Mouse (Mus musculus) thymus, adult 2 months (tissue): Measurements from ENCODE around the gene Med15. TPM values are rescaled to one million over a fixed set of nuclear protein-coding genes. Genes with fewer than 3 reads are reported as not detected.

Experiments used
- DNase-seq: peaks from one replicate; pipeline ENCODE4 v3.0.0; 2021
- H3K27ac ChIP-seq: fragments of 200-500 bp; 2 replicates; pipeline ENCODE4 v1.5.1; 2012; ENCODE audit warnings: low read length, control low read depth; ENCODE audit not compliant: control insufficient read depth, insufficient read depth
- H3K27me3 ChIP-seq: fragments of 200-500 bp; 2 replicates; pipeline ENCODE4 v1.6.1; 2012; ENCODE audit warnings: mild to moderate bottlenecking, low read length, moderate library complexity, mixed read lengths; ENCODE audit not compliant: control insufficient read depth, insufficient read depth
- H3K36me3 ChIP-seq: fragments of 200-500 bp; 2 replicates; pipeline ENCODE4 v1.6.1; 2012; ENCODE audit warnings: mild to moderate bottlenecking, low read length, moderate library complexity; ENCODE audit not compliant: control insufficient read depth, insufficient read depth
- H3K4me1 ChIP-seq: fragments of 200-500 bp; replicated peaks from 2 replicates; pipeline ENCODE4 v1.6.1; 2012; ENCODE audit warnings: low read length; ENCODE audit not compliant: control insufficient read depth, insufficient read depth
- H3K4me3 ChIP-seq: fragments of 200-500 bp; 2 replicates; pipeline ENCODE4 v1.5.1; 2012; ENCODE audit warnings: mild to moderate bottlenecking, low read length, control low read depth, moderate library complexity; ENCODE audit not compliant: control insufficient read depth, insufficient read depth
- CTCF ChIP-seq: fragments of 200-500 bp; IDR thresholded peaks from 2 replicates; pipeline ENCODE4 v1.5.1; 2012; ENCODE audit warnings: mild to moderate bottlenecking, control low read depth, low read length, moderate library complexity, borderline replicate concordance; ENCODE audit not compliant: control insufficient read depth, poor library complexity, insufficient read depth; ENCODE audit errors: extremely low read depth
- POLR2A ChIP-seq: fragments of 200-500 bp; IDR thresholded peaks from 2 replicates; pipeline ENCODE4 v1.6.1; 2012; ENCODE audit warnings: mild to moderate bottlenecking, low read length, control low read depth, moderate library complexity; ENCODE audit not compliant: control insufficient read depth, poor library complexity, insufficient read depth; ENCODE audit errors: extremely low read depth
- WGBS: fragments of 180-500 bp; shearing (Covaris S2); methylation state at CpG from one replicate; pipeline ENCODE4 v1.1.7; 2018; 5-methylcytosine and 5-hydroxymethylcytosine counted together
- polyA plus RNA-seq: library from polyadenylated mRNA; depleted of rRNA; stranded (reverse); fragments of >200 nt; gene quantifications from 2 replicates; pipeline ENCODE4 v1.2.3, GENCODE M21; 2012

The Med15 gene
- polyA plus RNA-seq, 1 experiment = 286 TPM

DNA sequence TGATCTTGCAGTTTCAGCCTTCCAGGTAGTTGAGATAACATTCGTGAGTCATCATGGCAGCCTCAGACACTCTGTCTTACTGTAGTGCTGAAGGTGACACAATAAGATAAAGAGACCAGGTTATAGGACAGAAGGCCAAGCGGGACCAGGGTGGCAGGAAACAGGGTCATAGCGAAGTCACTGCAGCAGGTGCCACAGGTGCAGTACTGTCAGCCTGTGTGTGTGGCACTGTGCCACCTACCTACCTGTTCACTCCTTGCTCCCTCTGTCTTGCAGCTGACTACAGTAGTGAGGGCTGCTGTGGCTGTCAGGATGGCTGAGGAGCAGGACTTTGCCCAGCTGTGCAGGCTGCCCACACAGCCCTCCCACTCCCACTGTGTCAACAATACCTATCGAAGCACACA lies 31.4 kb upstream of the Med15 start:
- no peak overlapping the region for H3K27ac ChIP-seq

DNA sequence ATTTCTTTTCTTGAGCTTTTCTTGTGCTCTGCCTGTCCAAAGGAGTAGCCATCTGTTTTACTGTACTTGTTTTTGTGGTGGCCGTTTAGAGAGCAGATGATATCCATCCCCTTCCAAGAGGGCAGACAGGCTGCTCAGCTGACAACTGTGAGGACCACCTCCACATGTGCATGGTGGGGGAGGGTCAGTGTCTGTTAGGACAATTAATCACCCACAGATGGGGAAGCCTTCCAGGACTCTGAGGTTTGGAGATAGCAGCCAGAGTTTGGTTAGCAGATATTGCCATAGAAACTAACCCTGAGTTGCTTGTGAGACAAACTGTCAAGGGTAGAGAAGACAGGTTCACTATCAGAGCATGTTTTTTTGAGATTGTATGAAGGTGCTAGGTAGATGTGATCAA lies 28.4 kb upstream of the Med15 start:
- Histone ChIP-seq H3K4me3 (no peak overlapping the region), H3K4me1 (peaks cover 9% of the 10 kb centered on the region), H3K36me3 (no peaks in the 10 kb centered on the region), H3K27ac (no peak overlapping the region), H3K27me3 (no peaks in the 10 kb centered on the region)
- no peak for TF ChIP-seq POLR2A
- TF ChIP-seq CTCF = no peak
- WGBS = 72% methylated on average over 1 of the region's 1 CpGs
- DNase-seq = no peak

More for the DNA sequence above, 31.4 kb upstream of the Med15 start:
- 91% methylated on average over 4 of the region's 4 CpGs for WGBS
- no peak for DNase-seq
- TF ChIP-seq CTCF (no peak), POLR2A (no peak)
- Histone ChIP-seq H3K27me3 (no peaks in the 10 kb centered on the region), H3K4me1 (peaks cover 4% of the 10 kb centered on the region), H3K36me3 (no peaks in the 10 kb centered on the region; the same call in 1 of the 2 replicates), H3K4me3 (no peak overlapping the region)

DNA sequence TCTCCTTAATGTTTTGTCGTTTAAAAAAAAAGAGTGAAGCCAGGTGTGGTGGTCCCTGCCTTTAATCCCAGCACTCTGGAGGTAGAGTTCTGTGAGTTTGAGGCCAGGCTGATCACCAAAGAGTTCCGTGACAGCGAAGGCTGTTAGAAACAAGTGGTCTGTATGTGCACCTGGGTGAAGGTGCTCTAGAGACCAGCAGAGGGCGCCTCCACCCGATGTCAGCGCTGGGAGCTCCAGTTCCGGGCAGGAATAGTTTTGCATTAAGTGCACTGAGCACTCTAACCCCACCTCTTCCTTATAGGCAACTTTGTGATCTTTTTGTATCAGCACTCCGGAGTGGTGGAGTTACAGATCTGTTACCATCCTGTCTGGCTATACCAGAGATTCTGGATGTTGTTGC lies 28.0 kb upstream of the Med15 start:
- Histone ChIP-seq H3K4me3 (no peak overlapping the region), H3K4me1 (peaks cover 9% of the 10 kb centered on the region), H3K36me3 (no peaks in the 10 kb centered on the region), H3K27ac (no peak overlapping the region), H3K27me3 (no peaks in the 10 kb centered on the region)
- peak; percentile 67; the same call in 1 of the 2 replicates for TF ChIP-seq CTCF
- TF ChIP-seq POLR2A = no peak
- peak; percentile 41 for DNase-seq
- 68% methylated on average over 8 of the region's 8 CpGs for WGBS

DNA sequence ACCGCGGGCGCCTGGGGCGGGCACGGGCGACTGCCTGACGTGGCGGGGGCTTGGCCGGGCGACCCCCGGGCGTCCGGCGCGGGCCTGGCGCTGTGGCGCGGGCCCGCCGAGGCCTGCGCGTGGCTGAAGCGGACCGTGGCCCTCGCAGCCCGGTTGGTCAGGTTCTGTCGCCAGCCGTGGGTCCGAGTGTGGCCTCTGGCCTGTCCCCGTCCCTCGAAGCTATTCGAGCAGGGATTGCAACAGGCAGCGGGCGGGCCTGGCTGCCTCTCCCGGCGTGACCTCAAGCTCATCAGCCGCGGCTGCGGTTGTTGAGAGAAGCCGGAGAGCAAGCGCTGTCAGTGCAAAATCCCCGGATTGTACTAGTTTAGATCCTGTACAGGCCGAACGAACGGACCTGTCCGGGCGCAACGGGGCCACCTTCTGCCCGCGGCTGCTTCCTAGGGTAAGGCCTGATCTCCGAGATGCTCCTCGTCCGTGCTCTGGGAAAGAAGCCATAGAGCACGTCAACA lies 27.2 kb upstream of the Med15 start:
- H3K4me3 ChIP-seq = peak overlapping the region; percentile 59
- H3K27ac ChIP-seq = no peak overlapping the region
- no peaks in the 10 kb centered on the region for H3K36me3 ChIP-seq
- DNase-seq = no peak
- no peaks in the 10 kb centered on the region for H3K27me3 ChIP-seq
- peaks cover 9% of the 10 kb centered on the region for H3K4me1 ChIP-seq
- 2% methylated on average over 54 of the region's 54 CpGs for whole genome bisulfite sequencing
- no peak for TF ChIP-seq CTCF
- TF ChIP-seq POLR2A = 0 out of 2 replicates have a peak, but pooled peaks have one; percentile 4

DNA sequence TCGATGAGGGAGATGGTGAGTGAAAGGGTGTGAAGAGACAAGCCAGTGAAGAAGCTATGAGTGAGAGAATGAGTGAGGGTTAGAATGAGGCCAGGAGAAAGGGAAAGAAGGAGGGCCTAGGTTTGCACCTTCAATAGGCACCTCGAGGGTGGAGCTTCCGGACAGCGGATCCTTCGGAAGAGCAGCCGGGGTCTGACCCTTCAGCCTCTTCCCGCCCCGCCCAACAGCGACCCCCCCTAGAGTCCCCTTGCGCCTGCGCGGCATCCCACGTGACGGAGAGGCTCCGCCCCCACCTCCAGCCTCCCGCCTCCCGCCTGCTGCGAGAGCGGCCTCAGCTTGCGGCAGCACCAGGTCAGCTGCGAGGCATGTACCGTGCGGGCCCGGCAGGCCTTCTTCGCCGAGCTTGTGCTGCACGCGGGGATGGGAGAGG lies 26.7 kb upstream of the Med15 start, which contains the start of gene Klhl22:
Klhl22 (plus strand) TSS at position 275 of the 430 bp plus-strand sequence.
- Histone ChIP-seq H3K4me1 (peaks cover 9% of the 10 kb centered on the region), H3K4me3 (peak within 1 kb of the TSS; percentile 59), H3K27me3 (no peaks in the 10 kb centered on the region), H3K27ac (no peak within 1 kb of the TSS), H3K36me3 (no peaks in the 10 kb centered on the region)
- under 1% methylated on average over 28 of the region's 28 CpGs for WGBS
- TF ChIP-seq POLR2A = peak; percentile 53; the same call in 1 of the 2 replicates
- TF ChIP-seq CTCF = no peak
- DNase-seq = peak; percentile 97

DNA sequence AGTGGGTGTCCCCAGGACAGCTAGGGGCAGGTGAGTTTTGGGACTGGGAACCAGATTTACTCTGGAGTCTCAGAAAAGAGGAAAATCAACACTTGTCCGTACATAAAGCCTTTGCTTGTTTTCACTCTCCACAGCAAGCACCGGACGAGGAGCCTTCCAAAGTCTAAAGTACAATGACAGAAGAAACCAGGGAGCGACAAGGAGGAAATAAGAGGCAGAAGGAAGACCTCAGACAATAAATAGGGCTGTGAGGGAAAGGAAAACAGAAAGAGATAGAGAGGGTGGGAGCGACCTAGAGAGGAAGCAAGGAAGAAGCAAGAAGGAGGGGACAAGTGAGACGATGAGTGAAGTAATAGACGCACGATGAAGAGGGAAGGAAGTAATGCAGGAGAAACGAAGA lies 26.2 kb upstream of the Med15 start:
- 37% methylated on average over 9 of the region's 9 CpGs for WGBS
- no peak for DNase-seq
- H3K27ac ChIP-seq = no peak overlapping the region

DNA sequence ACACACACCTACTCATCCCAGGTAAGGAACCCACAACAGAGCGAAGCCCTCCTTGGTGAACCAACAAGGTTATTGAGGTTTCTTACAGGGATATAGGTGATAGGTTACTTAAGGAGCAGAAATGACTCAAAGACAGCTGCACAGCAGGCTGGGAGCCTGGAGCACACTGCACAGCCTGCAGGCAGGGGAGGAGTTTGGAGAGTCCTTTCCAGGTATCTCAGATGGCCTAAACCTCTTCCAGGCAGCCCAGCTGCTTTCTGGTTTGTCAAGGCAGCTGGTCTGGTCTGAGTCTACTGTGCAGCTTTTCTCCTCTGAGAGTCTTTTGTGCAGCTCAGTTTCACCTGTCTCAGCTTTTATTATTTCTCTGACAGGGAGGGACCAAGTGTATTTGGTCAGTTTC lies 25.1 kb upstream of the Med15 start:
- DNase-seq = no peak
- Histone ChIP-seq H3K27ac (no peak overlapping the region), H3K4me1 (peaks cover 9% of the 10 kb centered on the region), H3K27me3 (no peaks in the 10 kb centered on the region), H3K36me3 (no peaks in the 10 kb centered on the region), H3K4me3 (no peak overlapping the region)
- WGBS = 92% methylated on average over 1 of the region's 1 CpGs
- TF ChIP-seq CTCF (no peak), POLR2A (no peak)

More for the DNA sequence above, 26.2 kb upstream of the Med15 start:
- TF ChIP-seq POLR2A = no peak
- no peaks in the 10 kb centered on the region for H3K36me3 ChIP-seq
- peak overlapping the region; percentile 59 for H3K4me3 ChIP-seq
- H3K4me1 ChIP-seq = peaks cover 9% of the 10 kb centered on the region
- no peaks in the 10 kb centered on the region for H3K27me3 ChIP-seq
